Mouse (Mus musculus) lung, postnatal 0 days (tissue): ENCODE results near the gene Fam13a. TPM values are rescaled to one million over a fixed set of nuclear protein-coding genes. Genes with fewer than 3 reads are reported as not detected.

ENCODE experiments used
- ATAC-seq: fragments of 200-750 bp; cut with Nextera tagmentation; 2 replicates; pipeline ENCODE4 v1.8.0; 2017; ENCODE audit warnings: moderate library complexity
- DNase-seq: peaks from one replicate; pipeline ENCODE4 v3.0.0-alpha.2; 2016; ENCODE audit warnings: low spot score
- H3K27ac ChIP-seq: fragments of 300-500 bp; sonication (generic); 2 replicates; pipeline ENCODE4 v1.5.1; 2014; ENCODE audit warnings: antibody characterized with exemption, mild to moderate bottlenecking, low read length, mixed read lengths
- H3K27me3 ChIP-seq: fragments of 300-500 bp; sonication (generic); replicated peaks from 2 replicates; pipeline ENCODE4 v1.6.1; 2014; ENCODE audit warnings: low read length, mixed read lengths; ENCODE audit not compliant: insufficient read depth
- H3K36me3 ChIP-seq: fragments of 300-500 bp; sonication (generic); 2 replicates; pipeline ENCODE4 v1.6.1; 2014; ENCODE audit warnings: low read length, mixed read lengths; ENCODE audit not compliant: insufficient read depth
- H3K4me1 ChIP-seq: fragments of 300-500 bp; sonication (generic); 2 replicates; pipeline ENCODE4 v1.6.1; 2014; ENCODE audit warnings: antibody characterized with exemption, low read depth, low read length, mixed read lengths; ENCODE audit not compliant: insufficient read depth
- H3K4me2 ChIP-seq: fragments of 300-500 bp; sonication (generic); replicated peaks from 2 replicates; pipeline ENCODE4 v1.6.1; 2014; ENCODE audit warnings: low read depth, mild to moderate bottlenecking, low read length, moderate library complexity, mixed read lengths
- H3K4me3 ChIP-seq: fragments of 300-500 bp; sonication (generic); 2 replicates; pipeline ENCODE4 v1.5.1; 2014; ENCODE audit warnings: low read depth, low read length
- H3K9ac ChIP-seq: fragments of 300-500 bp; sonication (generic); replicated peaks from 2 replicates; pipeline ENCODE4 v1.6.1; 2014; ENCODE audit warnings: low read depth, mild to moderate bottlenecking
- H3K9me3 ChIP-seq: fragments of 300-500 bp; sonication (generic); 2 replicates; pipeline ENCODE4 v1.6.1; 2016; ENCODE audit warnings: low read length, mixed read lengths
- CTCF ChIP-seq: IDR thresholded peaks from 2 replicates; pipeline ENCODE4 v1.5.1; 2016; ENCODE audit warnings: antibody characterized with exemption, mild to moderate bottlenecking
- EP300 ChIP-seq: IDR thresholded peaks from 2 replicates; pipeline ENCODE4 v1.6.1; 2016; ENCODE audit warnings: antibody characterized with exemption, mild to moderate bottlenecking, control low read depth
- WGBS: fragments of 180-500 bp; shearing (Covaris S2); extraction: QIAGEN DNeasy Blood & Tissue Kit; methylation state at CpG from one replicate; pipeline ENCODE4 v1.1.7; 2014; 5-methylcytosine and 5-hydroxymethylcytosine counted together
- polyA plus RNA-seq: library from polyadenylated mRNA; unstranded; fragments of >200 nt; fragmentation: Nextera tagmentation; extraction: Ambion mirVana; gene quantifications from 2 replicates; pipeline ENCODE4 v1.2.1, GENCODE M21; 2015

The Fam13a gene
- polyA plus RNA-seq, 1 experiment from 2014 or later = 23.5 TPM

- DNase-seq = no peak
- Histone ChIP-seq H3K4me3 (no peak overlapping the region), H3K9ac (no peak overlapping the region), H3K4me2 (no peak overlapping the region), H3K36me3 (no peaks in the 10 kb centered on the region), H3K9me3 (no peaks in the 10 kb centered on the region), H3K27ac (no peak overlapping the region), H3K4me1 (no peaks in the 10 kb centered on the region), H3K27me3 (no peaks in the 10 kb centered on the region)
- TF ChIP-seq CTCF (no peak), EP300 (no peak)
- 87% methylated on average over 3 of the region's 3 CpGs for WGBS
- no peak for ATAC-seq
These were observed 125.3 kb downstream of the Fam13a start for GRCm38 (mm10) chr6:58899076-58899475.

GRCm38 (mm10) chr6:58896648-58897047, 127.7 kb downstream of the Fam13a start:
- ATAC-seq = no peak
- Histone ChIP-seq H3K4me1 (no peaks in the 10 kb centered on the region), H3K4me3 (no peak overlapping the region), H3K27me3 (no peaks in the 10 kb centered on the region), H3K27ac (no peak overlapping the region), H3K4me2 (no peak overlapping the region), H3K9ac (no peak overlapping the region), H3K9me3 (no peaks in the 10 kb centered on the region), H3K36me3 (no peaks in the 10 kb centered on the region)
- WGBS = 79% methylated on average over 3 of the region's 3 CpGs
- TF ChIP-seq EP300 (no peak), CTCF (no peak)
- DNase-seq = no peak

GRCm38 (mm10) chr6:58894994-58895393, 129.4 kb downstream of the Fam13a start:
- Histone ChIP-seq H3K4me3 (no peak overlapping the region), H3K4me2 (no peak overlapping the region), H3K4me1 (no peaks in the 10 kb centered on the region), H3K9me3 (no peaks in the 10 kb centered on the region), H3K27ac (no peak overlapping the region), H3K36me3 (no peaks in the 10 kb centered on the region), H3K27me3 (no peaks in the 10 kb centered on the region), H3K9ac (no peak overlapping the region)
- TF ChIP-seq CTCF (no peak), EP300 (no peak)
- WGBS = 79% methylated on average over 4 of the region's 4 CpGs
- DNase-seq = no peak
- ATAC-seq = no peak

- Histone ChIP-seq H3K9ac (no peak overlapping the region), H3K27ac (no peak overlapping the region), H3K4me2 (no peak overlapping the region), H3K36me3 (no peaks in the 10 kb centered on the region), H3K4me1 (no peaks in the 10 kb centered on the region), H3K27me3 (no peaks in the 10 kb centered on the region), H3K9me3 (no peaks in the 10 kb centered on the region), H3K4me3 (no peak overlapping the region)
- DNase-seq (no peak), ATAC-seq (no peak)
- TF ChIP-seq CTCF = no peak
- no peak for TF ChIP-seq EP300
- 71% methylated on average over 6 of the region's 6 CpGs for WGBS
These were observed 131.0 kb downstream of the Fam13a start for GRCm38 (mm10) chr6:58893307-58893706.

- H3K9ac ChIP-seq = no peak overlapping the region
- no peaks in the 10 kb centered on the region for H3K27me3 ChIP-seq
- no peaks in the 10 kb centered on the region for H3K9me3 ChIP-seq
- ATAC-seq (no peak), DNase-seq (no peak)
- no peak for TF ChIP-seq CTCF
- TF ChIP-seq EP300 = no peak
- no peak overlapping the region for H3K27ac ChIP-seq
- no peak overlapping the region for H3K4me3 ChIP-seq
- no peaks in the 10 kb centered on the region for H3K4me1 ChIP-seq
- no peaks in the 10 kb centered on the region for H3K36me3 ChIP-seq
- no peak overlapping the region for H3K4me2 ChIP-seq
- 88% methylated on average over 3 of the region's 3 CpGs for WGBS
These were observed 134.4 kb downstream of the Fam13a start for GRCm38 (mm10) chr6:58889917-58890316.

GRCm38 (mm10) chr6:58882271-58882670, 142.1 kb downstream of the Fam13a start:
- TF ChIP-seq EP300 (no peak), CTCF (no peak)
- 79% methylated on average over 6 of the region's 6 CpGs for WGBS
- no peaks in the 10 kb centered on the region for H3K36me3 ChIP-seq

More at GRCm38 (mm10) chr6:58882271-58882670, 142.1 kb downstream of the Fam13a start:
- no peak overlapping the region for H3K4me2 ChIP-seq
- DNase-seq (no peak), ATAC-seq (no peak)
- H3K9ac ChIP-seq = no peak overlapping the region
- no peaks in the 10 kb centered on the region for H3K9me3 ChIP-seq
- no peak overlapping the region for H3K4me3 ChIP-seq
- H3K27me3 ChIP-seq = no peaks in the 10 kb centered on the region
- no peaks in the 10 kb centered on the region for H3K4me1 ChIP-seq
- no peak overlapping the region for H3K27ac ChIP-seq

Other genes with a start within 250 kb of the Fam13a start
- 5.4 and 5.8 TPM in 2 replicates for gene Herc3, start 193.1 kb downstream of the Fam13a start, polyA plus RNA-seq
- 0.75 and 0.93 TPM in 2 replicates for gene Nap1l5, start 117.5 kb downstream of the Fam13a start, polyA plus RNA-seq
- 17.3 and 19.9 TPM in 2 replicates for gene Tigd2, start 184.3 kb upstream of the Fam13a start, polyA plus RNA-seq